Mouse (Mus musculus) embryonic facial prominence, embryonic 12.5 days (tissue): ENCODE results near the gene Cdkal1. TPM values are rescaled to one million over a fixed set of nuclear protein-coding genes. Genes with fewer than 3 reads are reported as not detected.

ENCODE experiments used
- ATAC-seq: fragments of 200-750 bp; cut with Nextera tagmentation; 2 replicates; pipeline ENCODE4 v1.8.0; 2017; ENCODE audit not compliant: insufficient number of reproducible peaks, insufficient read depth, low FRiP score, low TSS enrichment
- H3K27ac ChIP-seq: fragments of 300-500 bp; sonication (generic); 2 replicates; pipeline ENCODE4 v1.5.1; 2016; ENCODE audit warnings: mild to moderate bottlenecking
- H3K27me3 ChIP-seq: fragments of 300-500 bp; sonication (generic); 2 replicates; pipeline ENCODE4 v1.6.1; 2016; ENCODE audit warnings: mild to moderate bottlenecking, moderate library complexity
- H3K36me3 ChIP-seq: fragments of 300-500 bp; sonication (generic); 2 replicates; pipeline ENCODE4 v1.6.1; 2016; ENCODE audit warnings: mild to moderate bottlenecking
- H3K4me1 ChIP-seq: fragments of 300-500 bp; sonication (generic); 2 replicates; pipeline ENCODE4 v1.6.1; 2016
- H3K4me2 ChIP-seq: fragments of 300-500 bp; sonication (generic); replicated peaks from 2 replicates; pipeline ENCODE4 v1.6.1; 2016; ENCODE audit warnings: mild to moderate bottlenecking, moderate library complexity
- H3K4me3 ChIP-seq: fragments of 300-500 bp; sonication (generic); 2 replicates; pipeline ENCODE4 v1.5.1; 2016; ENCODE audit warnings: mild to moderate bottlenecking
- H3K9ac ChIP-seq: fragments of 300-500 bp; sonication (generic); 2 replicates; pipeline ENCODE4 v1.6.1; 2016; ENCODE audit warnings: mild to moderate bottlenecking, moderate library complexity
- H3K9me3 ChIP-seq: fragments of 300-500 bp; sonication (generic); 2 replicates; pipeline ENCODE4 v1.6.1; 2016; ENCODE audit warnings: mild to moderate bottlenecking, moderate library complexity
- whole genome bisulfite sequencing: fragments of 180-500 bp; shearing (Covaris S2); methylation state at CpG from one replicate; pipeline ENCODE4 v1.1.7; 2016; 5-methylcytosine and 5-hydroxymethylcytosine counted together
- polyA plus RNA-seq: library from polyadenylated mRNA; unstranded; fragments of >200 nt; fragmentation: Nextera tagmentation; extraction: Ambion mirVana; gene quantifications from 2 replicates; pipeline ENCODE4 v1.2.1, GENCODE M21; 2016

Cdkal1 gene
- polyA plus RNA-seq, 1 experiment from 2014 or later, result 42.7 TPM

DNA sequence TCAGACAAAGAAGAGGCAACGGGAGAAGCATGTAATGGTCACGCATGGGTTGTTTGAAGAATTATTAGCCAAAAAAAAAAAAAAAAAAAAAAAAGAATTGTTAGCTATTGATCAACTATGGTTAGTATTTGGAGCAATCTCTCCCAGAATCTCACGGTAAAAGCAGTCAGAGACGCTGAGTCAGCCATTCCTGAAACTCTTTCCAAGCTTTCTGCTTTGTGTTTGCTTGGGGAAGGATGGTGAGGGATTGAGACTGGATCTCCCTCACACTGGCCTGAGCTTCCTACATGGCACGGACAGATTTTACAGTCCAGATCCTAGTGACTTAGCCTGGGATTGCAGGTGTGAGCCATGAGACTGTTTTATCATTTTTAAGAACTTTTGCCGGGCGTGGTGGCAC lies 164.7 kb downstream of the Cdkal1 start:
- Histone ChIP-seq H3K36me3 (no peaks in the 10 kb centered on the region), H3K9me3 (no peaks in the 10 kb centered on the region), H3K27ac (no peak overlapping the region), H3K9ac (no peak overlapping the region), H3K4me1 (no peaks in the 10 kb centered on the region), H3K4me3 (no peak overlapping the region), H3K27me3 (no peaks in the 10 kb centered on the region), H3K4me2 (no peak overlapping the region)
- WGBS, result 89% methylated on average over 7 of the region's 7 CpGs
- ATAC-seq, result no peak

DNA sequence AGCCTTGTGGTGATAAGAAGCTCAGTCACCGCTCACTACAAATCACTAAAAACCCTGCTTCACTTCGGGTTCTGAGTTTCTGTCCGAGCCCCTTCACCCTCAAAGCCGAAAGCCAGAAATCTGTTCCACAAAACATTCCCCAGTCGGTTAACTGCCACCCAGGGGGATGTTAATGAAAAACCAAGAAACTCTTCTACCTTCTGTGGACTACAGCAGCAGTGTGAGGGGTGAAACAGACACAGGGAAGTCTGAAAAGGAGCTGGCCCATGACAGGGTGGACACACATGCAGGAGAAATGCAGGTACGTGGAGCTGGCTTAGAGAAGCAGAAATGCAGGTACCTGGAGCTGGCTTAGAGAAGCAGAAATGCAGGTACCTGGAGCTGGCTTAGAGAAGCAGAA lies 166.6 kb downstream of the Cdkal1 start:
- Histone ChIP-seq H3K9me3 (no peaks in the 10 kb centered on the region), H3K4me1 (0 out of 2 replicates have a peak, but pooled peaks cover under 1% of the 10 kb centered on the region), H3K4me3 (no peak overlapping the region), H3K27me3 (no peaks in the 10 kb centered on the region), H3K27ac (no peak overlapping the region), H3K4me2 (no peak overlapping the region), H3K36me3 (no peaks in the 10 kb centered on the region), H3K9ac (no peak overlapping the region)
- no peak for ATAC-seq
- WGBS, result 87% methylated on average over 6 of the region's 6 CpGs

DNA sequence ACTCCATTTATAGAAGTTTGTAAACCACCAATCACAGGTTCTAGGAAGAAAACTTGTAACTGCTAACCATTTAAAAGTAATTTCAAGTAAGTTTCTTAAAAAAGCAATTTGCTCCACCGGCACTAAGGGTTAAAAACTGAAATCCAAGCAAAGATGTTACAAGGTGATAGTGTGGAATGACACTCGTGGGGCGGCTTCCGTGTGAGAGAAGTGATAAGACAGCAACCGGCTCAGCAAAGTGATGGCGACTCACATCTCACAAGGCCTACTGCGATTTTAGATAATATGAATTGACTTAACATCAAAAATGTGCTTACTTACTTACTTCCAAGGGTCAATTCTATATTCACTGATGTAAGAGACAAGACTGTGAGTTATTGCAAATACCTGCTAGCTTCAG lies 167.6 kb downstream of the Cdkal1 start:
- 0 out of 2 replicates have a peak, but pooled peaks cover 3% of the 10 kb centered on the region for H3K4me1 ChIP-seq
- no peak for ATAC-seq

DNA sequence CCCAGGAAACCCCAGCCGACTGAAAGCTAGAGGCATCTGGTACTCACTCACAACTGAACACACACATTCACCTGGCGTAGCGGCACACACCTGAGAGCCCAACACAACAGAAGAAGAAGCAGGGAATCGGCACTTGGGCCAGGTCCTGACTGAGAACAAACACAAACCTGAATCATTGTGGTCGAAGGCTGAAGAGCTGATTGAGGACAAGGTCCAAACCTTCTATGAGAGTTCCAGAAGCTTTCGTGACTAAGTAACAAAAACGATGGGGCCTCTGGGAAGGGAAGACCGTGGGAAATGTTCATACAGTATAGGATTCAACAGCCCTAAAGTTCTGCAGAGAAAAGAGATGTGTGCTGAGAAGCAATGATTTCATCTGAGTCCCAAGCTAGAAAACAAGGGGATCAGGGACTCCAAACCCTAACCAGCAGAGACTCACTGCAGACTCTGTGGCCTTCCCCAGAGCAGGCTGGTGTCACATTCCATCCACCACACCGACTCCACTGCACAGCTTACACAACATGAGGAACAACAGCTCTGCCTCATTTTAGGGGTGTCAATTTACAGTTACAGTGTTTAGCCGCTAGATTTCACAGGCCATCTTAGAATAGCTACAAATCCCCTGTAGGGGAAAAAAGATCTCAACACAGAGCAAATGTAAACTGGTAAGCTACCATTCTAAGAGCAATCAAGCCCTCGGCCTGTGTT lies 175.8 kb downstream of the Cdkal1 start:
- Histone ChIP-seq H3K36me3 (no peaks in the 10 kb centered on the region), H3K9ac (no peak overlapping the region), H3K27me3 (no peaks in the 10 kb centered on the region), H3K4me2 (no peak overlapping the region), H3K27ac (peak overlapping the region; percentile 23; the same call in 1 of the 2 replicates), H3K4me3 (no peak overlapping the region), H3K4me1 (peaks cover 14% of the 10 kb centered on the region; the same call in 1 of the 2 replicates), H3K9me3 (no peaks in the 10 kb centered on the region)
- 70% methylated on average over 11 of the region's 11 CpGs for WGBS
- ATAC-seq, result peak; percentile 85

More for the DNA sequence above, 167.6 kb downstream of the Cdkal1 start:
- no peak overlapping the region for H3K27ac ChIP-seq
- H3K36me3 ChIP-seq, result no peaks in the 10 kb centered on the region
- no peaks in the 10 kb centered on the region for H3K27me3 ChIP-seq
- no peak overlapping the region for H3K9ac ChIP-seq
- H3K4me2 ChIP-seq, result no peak overlapping the region
- H3K4me3 ChIP-seq, result no peak overlapping the region
- no peaks in the 10 kb centered on the region for H3K9me3 ChIP-seq
- WGBS, result 90% methylated on average over 7 of the region's 7 CpGs

DNA sequence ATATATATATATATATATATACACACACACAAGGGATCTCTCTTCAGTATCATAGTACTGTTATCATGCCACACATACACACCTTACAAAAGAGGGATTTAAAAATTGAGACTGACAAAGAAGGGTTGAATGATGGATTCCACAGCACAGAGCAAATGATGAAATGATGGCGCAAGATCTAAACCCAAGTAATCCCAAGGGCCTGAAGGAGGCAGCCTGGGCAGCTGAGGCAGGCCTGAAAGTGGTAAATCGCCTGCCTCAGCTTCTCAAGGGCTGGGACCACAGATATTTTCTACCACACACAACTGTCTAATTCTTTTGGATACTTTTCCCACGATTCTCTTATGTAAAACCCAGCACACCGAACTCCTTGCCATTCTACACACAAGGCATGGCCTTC lies 177.9 kb downstream of the Cdkal1 start:
- no peaks in the 10 kb centered on the region for H3K27me3 ChIP-seq
- H3K9me3 ChIP-seq, result no peaks in the 10 kb centered on the region
- H3K4me1 ChIP-seq, result peaks cover 11% of the 10 kb centered on the region; the same call in 1 of the 2 replicates
- H3K4me3 ChIP-seq, result no peak overlapping the region
- no peaks in the 10 kb centered on the region for H3K36me3 ChIP-seq
- no peak overlapping the region for H3K4me2 ChIP-seq
- no peak for ATAC-seq
- WGBS, result 94% methylated on average over 4 of the region's 4 CpGs
- H3K27ac ChIP-seq, result no peak overlapping the region
- H3K9ac ChIP-seq, result no peak overlapping the region

GRCm38 (mm10) chr13:29670626-29671025 lies 184.8 kb downstream of the Cdkal1 start:
- Histone ChIP-seq H3K27me3 (no peaks in the 10 kb centered on the region), H3K4me2 (no peak overlapping the region), H3K36me3 (no peaks in the 10 kb centered on the region), H3K27ac (no peak overlapping the region), H3K4me3 (no peak overlapping the region), H3K9me3 (no peaks in the 10 kb centered on the region), H3K4me1 (peaks cover 9% of the 10 kb centered on the region; the same call in 1 of the 2 replicates), H3K9ac (no peak overlapping the region)
- WGBS, result 25% methylated on average over 3 of the region's 3 CpGs
- peak; percentile 47; the same call in 1 of the 2 replicates for ATAC-seq

DNA sequence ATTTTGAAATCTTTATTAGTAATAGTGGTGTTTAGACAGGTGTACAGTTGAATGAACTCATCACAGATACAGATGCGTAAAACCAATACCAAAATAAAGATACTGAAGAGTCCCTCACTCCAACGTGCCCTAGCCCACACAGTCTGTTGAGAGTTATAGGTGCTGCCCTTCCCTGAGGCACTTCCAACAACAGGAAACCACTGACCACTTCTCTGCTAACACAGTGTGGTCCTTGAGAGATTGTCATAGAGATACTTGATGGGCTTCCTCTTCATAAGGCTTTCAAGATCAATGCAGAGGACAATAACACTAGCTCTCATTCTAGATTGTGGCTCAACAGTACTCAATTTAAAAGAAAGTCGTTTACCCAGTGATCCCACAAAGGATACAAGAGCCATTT lies 191.6 kb downstream of the Cdkal1 start:
- H3K27me3 ChIP-seq, result no peaks in the 10 kb centered on the region
- H3K4me2 ChIP-seq, result no peak overlapping the region
- no peaks in the 10 kb centered on the region for H3K9me3 ChIP-seq
- ATAC-seq, result no peak
- 71% methylated on average over 3 of the region's 3 CpGs for WGBS
- no peak overlapping the region for H3K9ac ChIP-seq
- no peak overlapping the region for H3K27ac ChIP-seq
- no peaks in the 10 kb centered on the region for H3K4me1 ChIP-seq
- no peaks in the 10 kb centered on the region for H3K36me3 ChIP-seq
- H3K4me3 ChIP-seq, result no peak overlapping the region

DNA sequence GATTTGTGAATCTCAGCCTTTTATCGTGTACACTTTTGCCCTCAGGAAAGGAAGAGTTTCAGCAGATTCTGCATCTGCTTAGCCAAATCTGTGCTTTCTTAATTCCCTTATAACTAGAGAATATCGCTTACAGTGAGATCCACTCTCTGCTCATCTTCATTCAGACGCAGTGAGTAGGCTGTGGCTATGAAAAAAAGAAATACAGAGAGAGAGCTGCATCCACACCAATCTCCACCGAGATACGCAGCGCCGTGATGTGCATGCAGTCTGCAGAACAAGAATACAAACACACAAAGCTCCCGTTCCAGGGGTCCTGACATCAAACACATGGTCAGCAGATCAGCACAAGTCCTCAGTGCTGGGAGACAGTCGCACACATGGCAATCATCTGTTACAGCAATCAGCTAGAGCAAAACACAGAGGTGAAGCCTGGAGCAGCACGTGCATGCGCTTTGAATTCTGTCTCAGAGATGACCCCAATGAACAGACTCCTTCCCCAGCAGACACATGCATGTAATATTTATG lies 199.6 kb downstream of the Cdkal1 start:
- Histone ChIP-seq H3K4me1 (no peaks in the 10 kb centered on the region), H3K4me2 (no peak overlapping the region), H3K27ac (no peak overlapping the region), H3K36me3 (no peaks in the 10 kb centered on the region), H3K27me3 (no peaks in the 10 kb centered on the region), H3K9me3 (no peaks in the 10 kb centered on the region), H3K9ac (no peak overlapping the region), H3K4me3 (no peak overlapping the region)
- ATAC-seq, result no peak
- WGBS, result 49% methylated on average over 11 of the region's 11 CpGs

GRCm38 (mm10) chr13:29653407-29653806 lies 202.1 kb downstream of the Cdkal1 start:
- Histone ChIP-seq H3K27me3 (no peaks in the 10 kb centered on the region), H3K36me3 (no peaks in the 10 kb centered on the region), H3K27ac (no peak overlapping the region), H3K9ac (no peak overlapping the region), H3K9me3 (no peaks in the 10 kb centered on the region), H3K4me3 (no peak overlapping the region), H3K4me1 (no peaks in the 10 kb centered on the region), H3K4me2 (no peak overlapping the region)
- no peak for ATAC-seq
- WGBS, result 82% methylated on average over 4 of the region's 4 CpGs

DNA sequence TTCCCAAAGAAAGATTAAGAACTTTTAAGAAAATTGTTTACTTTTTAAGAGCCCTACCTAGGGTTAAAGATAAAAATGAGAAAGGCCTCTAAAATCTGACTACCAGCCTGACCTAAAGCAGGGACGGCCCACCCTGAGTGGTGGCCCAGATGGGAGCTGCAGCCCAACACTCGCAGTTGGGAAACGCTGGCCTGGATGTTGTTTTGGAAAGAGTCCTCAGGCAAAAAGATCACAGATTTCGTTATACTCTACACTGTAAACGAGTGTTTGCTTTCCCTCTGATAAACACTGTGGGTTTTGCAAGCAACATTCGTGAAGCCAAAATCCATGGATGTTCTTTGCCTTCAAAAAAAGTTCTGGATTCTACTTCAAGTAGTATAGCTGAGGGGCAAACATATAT lies 202.7 kb downstream of the Cdkal1 start:
- Histone ChIP-seq H3K36me3 (no peaks in the 10 kb centered on the region), H3K27me3 (no peaks in the 10 kb centered on the region), H3K4me3 (no peak overlapping the region), H3K27ac (no peak overlapping the region), H3K4me2 (no peak overlapping the region), H3K4me1 (no peaks in the 10 kb centered on the region), H3K9me3 (no peaks in the 10 kb centered on the region), H3K9ac (no peak overlapping the region)
- ATAC-seq, result no peak
- 76% methylated on average over 6 of the region's 6 CpGs for WGBS

DNA sequence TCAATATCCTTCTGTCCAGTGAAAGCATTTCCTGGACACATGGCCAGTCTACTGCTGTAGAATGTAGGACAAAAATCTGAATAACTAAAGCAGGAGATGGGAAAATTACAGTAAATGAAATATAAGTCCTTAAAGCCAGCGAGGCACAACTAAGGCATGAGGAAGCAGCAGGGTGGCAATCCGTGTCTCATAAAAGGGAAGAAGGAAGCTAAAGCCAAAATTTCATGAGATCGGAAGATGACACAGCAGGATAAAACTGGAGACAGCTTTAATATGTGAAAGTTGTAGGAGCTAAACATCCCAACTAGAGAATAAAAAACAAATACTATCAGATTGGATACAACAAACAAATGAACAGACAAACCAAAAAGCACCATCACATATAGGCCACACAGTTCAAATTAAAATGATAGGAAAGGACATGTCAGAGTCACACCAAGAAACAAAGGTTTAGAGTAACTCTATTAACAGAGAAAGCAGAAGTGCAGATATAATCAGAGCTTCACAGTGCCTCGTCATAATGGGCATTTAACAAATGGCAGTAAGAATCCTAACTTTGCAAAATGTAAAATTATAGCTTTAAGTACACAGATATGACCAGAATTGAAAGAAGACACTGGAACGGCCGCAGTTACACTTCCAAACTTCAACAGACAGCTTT lies 204.8 kb downstream of the Cdkal1 start:
- no peaks in the 10 kb centered on the region for H3K9me3 ChIP-seq
- no peak overlapping the region for H3K27ac ChIP-seq
- no peak for ATAC-seq
- no peaks in the 10 kb centered on the region for H3K4me1 ChIP-seq
- H3K9ac ChIP-seq, result no peak overlapping the region
- WGBS, result 90% methylated on average over 6 of the region's 6 CpGs
- no peaks in the 10 kb centered on the region for H3K27me3 ChIP-seq
- H3K36me3 ChIP-seq, result no peaks in the 10 kb centered on the region
- no peak overlapping the region for H3K4me3 ChIP-seq
- H3K4me2 ChIP-seq, result no peak overlapping the region

DNA sequence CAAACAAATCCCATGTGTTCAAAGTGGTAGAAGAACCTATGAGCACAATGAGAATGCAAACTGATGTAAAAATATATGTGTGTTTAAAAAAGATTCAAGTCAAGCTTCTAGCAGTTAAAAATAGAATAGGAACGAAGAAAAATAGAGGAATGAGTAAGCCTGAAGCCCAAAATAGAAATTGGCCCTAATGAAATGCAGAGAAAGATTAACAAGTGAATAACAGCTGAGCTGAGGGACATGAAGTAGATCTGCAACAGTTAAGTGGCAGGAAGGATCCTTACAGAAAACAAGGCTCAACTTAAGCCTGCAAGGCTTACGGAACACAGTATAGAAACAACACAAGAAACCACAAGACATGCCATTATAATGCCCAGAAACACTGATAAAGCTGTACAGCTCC lies 205.9 kb downstream of the Cdkal1 start:
- ATAC-seq, result no peak
- Histone ChIP-seq H3K36me3 (no peaks in the 10 kb centered on the region), H3K4me1 (no peaks in the 10 kb centered on the region), H3K9ac (no peak overlapping the region), H3K27ac (no peak overlapping the region), H3K4me2 (no peak overlapping the region), H3K4me3 (no peak overlapping the region), H3K27me3 (no peaks in the 10 kb centered on the region), H3K9me3 (no peaks in the 10 kb centered on the region)
- 72% methylated on average over 2 of the region's 2 CpGs for WGBS
